Mouse (Mus musculus): ENCODE results near the gene Rfx3.

Gene Rfx3

GRCm38 (mm10) chr19:27905976-27906375 lies 105.0 kb downstream of the Rfx3 start:
- no peak for DNase-seq (ENCODE audit: extremely low spot score, low spot score)

DNA sequence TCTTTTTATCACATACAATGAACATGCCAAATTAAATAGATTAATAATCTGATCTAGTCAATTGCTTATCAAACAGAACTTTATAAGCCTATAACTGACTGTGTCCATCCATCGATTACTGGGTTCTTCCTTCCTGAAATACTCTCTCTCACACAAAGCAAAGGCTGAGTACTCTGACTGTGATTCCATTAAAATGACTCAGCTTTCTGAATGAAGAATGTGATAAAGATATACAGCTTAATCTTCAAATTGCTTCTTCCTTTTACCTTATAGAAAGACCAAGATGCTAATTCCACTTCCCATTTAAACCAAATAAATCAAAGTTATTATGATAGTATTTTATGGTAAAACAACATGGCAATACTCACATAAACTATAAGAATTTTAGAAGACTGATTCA lies 105.8 kb downstream of the Rfx3 start:
- DNase-seq (ENCODE audit: extremely low spot score, low spot score) = no peak

DNA sequence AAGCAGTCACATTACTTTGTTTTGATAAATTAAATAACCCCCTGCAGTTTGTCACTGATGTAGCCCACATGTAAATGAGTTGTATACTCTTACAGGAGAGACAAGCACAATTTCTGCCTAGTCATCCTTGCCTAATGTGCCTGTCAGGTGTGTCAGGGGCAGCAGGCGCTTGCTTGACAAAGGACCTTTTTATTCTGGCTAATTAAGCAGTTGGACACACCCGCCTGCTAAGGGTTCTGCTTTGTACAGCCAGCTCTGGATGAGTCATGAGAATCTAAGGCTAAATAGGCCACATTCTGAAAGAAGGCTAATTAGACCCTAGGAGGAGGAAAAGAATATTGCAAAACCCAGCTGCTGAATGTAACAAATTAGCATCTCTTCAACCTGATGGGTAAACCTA lies 106.3 kb downstream of the Rfx3 start:
- DNase-seq (ENCODE audit: extremely low spot score, low spot score) = no peak

GRCm38 (mm10) chr19:27904209-27904608 lies 106.8 kb downstream of the Rfx3 start:
- no peak for DNase-seq (ENCODE audit: extremely low spot score, low spot score)

DNA sequence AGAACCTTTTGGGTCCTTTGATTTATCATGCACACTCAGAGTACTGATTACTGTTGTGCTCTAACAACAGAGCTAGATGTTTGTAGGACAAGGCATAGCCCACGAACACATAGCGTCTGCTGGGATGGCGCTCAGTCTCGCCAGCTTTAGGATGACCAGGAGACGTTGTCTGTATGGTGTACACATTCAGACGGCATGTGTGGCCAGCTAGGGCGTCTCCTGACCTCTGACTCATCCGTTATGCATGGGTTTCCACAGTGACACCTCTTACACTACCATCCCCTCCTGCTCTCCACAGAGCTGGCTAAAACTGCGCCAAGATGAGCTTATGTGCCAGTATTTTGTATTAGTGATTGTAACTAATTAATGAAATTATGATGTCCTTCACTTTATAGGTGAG lies 108.4 kb downstream of the Rfx3 start:
- DNase-seq (ENCODE audit: extremely low spot score, low spot score) = no peak

DNA sequence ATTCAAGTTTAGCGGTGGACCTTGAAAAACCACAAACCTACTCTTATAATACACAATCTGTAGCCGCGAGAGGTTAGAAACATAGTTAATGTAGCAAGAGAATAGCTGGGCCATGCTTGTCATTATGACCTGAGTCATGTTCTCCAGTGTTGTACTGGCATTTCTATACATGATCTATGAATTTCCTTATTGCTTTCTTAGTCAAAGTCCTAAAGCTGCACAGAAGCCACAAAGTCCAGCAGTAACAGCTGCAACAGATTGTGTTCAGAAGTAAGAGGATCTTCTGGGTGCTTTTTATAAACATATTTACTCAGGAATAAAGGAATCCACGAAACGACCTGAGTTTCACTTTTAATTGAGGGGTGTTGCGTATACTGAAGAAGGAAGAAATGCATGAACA lies 109.3 kb downstream of the Rfx3 start:
- DNase-seq (ENCODE audit: extremely low spot score, low spot score) = no peak

- DNase-seq (ENCODE audit: extremely low spot score, low spot score) = no peak
Measured at GRCm38 (mm10) chr19:27884520-27884919, 126.4 kb downstream of the Rfx3 start.

GRCm38 (mm10) chr19:27877429-27877828 lies 133.5 kb downstream of the Rfx3 start:
- DNase-seq (ENCODE audit: extremely low spot score, low spot score) = no peak

DNA sequence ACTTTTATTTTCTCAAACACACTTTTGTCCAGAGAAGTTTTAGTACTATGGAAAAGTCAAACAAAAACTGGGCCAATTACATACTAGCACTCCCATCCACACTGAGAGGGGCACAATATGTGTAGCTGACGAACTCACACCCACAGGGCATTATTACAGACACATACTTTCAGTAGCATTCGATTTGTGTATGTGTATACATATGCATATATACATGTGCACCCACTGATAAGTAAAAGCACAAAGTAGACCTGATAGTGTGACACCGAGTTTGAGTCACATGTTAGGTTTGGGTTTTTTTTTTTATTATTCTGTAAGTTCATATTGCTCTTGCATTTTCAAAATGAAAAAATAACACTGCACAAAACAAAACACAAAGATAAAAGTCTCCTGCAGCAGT lies 140.2 kb downstream of the Rfx3 start:
- no peak for DNase-seq (ENCODE audit: extremely low spot score, low spot score)

- no peak for DNase-seq (ENCODE audit: extremely low spot score, low spot score)
Measured at GRCm38 (mm10) chr19:27859641-27860040, 151.3 kb downstream of the Rfx3 start.

GRCm38 (mm10) chr19:27848946-27849345 lies 162.0 kb downstream of the Rfx3 start:
- no peak for DNase-seq (ENCODE audit: extremely low spot score, low spot score)

DNA sequence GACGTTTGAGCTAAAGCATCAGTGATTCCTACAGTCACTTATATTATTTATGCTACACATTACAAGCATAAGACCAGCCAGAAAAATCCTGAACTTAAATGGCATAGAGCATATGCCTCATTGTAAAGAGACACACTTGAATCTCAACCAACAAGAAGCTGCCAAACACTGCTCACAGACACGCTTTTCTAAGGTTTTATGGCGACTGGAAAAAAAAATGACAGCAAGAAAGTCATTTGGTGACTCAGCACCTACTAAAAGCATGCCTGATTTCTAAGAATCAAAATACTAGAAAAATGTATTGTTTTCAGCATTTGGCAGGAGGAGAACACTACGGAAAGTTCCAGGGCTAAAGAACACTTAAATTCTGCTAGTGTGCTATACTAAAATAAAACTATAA lies 163.9 kb downstream of the Rfx3 start:
- DNase-seq (ENCODE audit: extremely low spot score, low spot score) = no peak

GRCm38 (mm10) chr19:27838635-27839034 lies 172.3 kb downstream of the Rfx3 start:
- DNase-seq (ENCODE audit: extremely low spot score, low spot score) = no peak

DNA sequence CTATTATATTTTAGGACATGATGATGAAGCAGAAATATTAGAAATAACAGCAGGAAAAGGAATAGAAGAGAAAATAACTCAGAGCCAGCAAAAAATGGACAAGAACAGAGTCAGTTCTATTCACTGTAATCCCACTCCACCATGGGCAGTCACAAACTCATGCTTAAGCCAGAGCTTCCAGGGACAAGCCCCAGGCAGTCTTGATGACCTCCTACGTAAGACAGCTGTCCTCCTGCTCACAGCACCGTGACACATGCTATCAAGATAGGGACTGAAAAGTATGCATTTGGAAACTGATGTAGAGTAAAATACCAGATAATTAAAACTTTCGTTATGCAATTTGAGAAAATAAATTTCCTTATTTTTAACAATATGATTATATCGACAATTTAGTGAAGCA lies 172.9 kb downstream of the Rfx3 start:
- no peak for DNase-seq (ENCODE audit: extremely low spot score, low spot score)

DNA sequence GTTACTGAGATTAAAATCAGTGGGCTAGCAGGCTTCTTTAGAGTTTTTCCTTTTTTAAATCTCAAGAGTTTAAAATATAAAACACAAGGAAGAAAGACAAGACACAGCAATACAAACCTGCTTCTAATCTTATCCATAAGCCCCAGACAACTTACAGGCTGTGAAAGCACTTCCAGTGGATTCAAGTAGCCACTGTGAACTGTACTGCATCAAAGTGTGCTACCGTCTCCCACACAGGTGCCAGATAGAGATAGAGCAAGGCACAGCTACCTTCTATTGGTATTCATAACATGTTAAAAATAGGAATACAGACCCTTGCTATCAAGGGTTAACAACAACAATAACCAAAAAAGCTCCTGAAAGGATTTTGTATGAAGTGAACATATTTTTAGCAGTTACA lies 178.5 kb downstream of the Rfx3 start:
- DNase-seq (ENCODE audit: extremely low spot score, low spot score) = no peak

- no peak for DNase-seq (ENCODE audit: extremely low spot score, low spot score)
Measured at GRCm38 (mm10) chr19:27828316-27828715, 182.7 kb downstream of the Rfx3 start.

GRCm38 (mm10) chr19:27817661-27818060 lies 193.3 kb downstream of the Rfx3 start:
- no peak for DNase-seq (ENCODE audit: extremely low spot score, low spot score)

GRCm38 (mm10) chr19:27780030-27780429 lies 230.9 kb downstream of the Rfx3 start:
- DNase-seq (ENCODE audit: extremely low spot score, low spot score) = no peak

DNA sequence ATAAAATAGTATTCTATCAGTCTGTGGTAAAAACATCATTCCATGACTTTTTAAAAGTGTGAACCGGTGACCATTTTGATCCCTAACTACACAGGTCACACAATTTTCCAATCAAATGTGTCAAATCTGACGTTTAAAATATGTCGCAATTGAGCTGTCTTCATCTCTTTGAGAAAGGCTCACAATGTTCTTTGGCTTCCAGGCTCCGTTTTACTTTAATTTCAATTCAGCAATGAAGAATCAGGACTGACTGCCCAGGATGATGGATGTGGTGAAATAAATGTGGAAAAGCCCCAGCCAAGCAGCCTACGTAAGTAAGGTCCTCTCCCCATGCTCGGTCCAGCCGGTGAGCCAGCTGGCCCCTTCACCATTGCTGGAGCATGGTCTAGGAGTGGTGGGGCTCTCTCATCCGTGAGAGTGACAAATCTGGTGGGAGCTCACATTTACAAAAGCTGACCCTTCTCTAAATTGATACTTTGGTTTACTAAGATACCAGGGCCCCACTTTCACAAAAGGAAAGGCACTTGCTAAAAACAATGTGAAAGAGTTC lies 240.2 kb downstream of the Rfx3 start:
- no peak for DNase-seq (ENCODE audit: extremely low spot score, low spot score)

- DNase-seq (ENCODE audit: extremely low spot score, low spot score) = no peak
Measured at GRCm38 (mm10) chr19:27768444-27768843, 242.5 kb downstream of the Rfx3 start.

DNA sequence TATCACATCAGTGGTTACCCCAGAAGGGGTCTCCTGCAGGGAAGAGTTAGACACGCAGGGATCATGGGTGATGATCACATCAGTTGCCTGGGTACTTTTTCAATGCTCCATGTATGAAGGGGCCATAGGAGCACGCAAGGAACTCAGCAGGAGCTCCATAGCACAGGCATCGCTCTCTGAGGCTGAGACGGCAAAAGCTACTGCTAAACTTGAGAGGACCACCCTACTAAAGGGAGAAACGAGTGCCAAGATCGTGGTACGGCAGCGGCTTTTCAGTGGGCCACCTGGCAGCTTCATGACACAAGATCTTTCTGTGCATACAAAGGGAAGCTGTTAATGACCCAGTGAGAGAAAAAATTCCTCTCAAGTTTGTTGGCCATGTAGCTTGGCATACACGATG lies 250.7 kb downstream of the Rfx3 start:
- no peak for DNase-seq (ENCODE audit: extremely low spot score, low spot score)

- DNase-seq (ENCODE audit: extremely low spot score, low spot score) = no peak
Measured at GRCm38 (mm10) chr19:27759347-27759746, 251.6 kb downstream of the Rfx3 start.

GRCm38 (mm10) chr19:27747301-27747700 lies 263.7 kb downstream of the Rfx3 start:
- DNase-seq (ENCODE audit: extremely low spot score, low spot score) = no peak

DNA sequence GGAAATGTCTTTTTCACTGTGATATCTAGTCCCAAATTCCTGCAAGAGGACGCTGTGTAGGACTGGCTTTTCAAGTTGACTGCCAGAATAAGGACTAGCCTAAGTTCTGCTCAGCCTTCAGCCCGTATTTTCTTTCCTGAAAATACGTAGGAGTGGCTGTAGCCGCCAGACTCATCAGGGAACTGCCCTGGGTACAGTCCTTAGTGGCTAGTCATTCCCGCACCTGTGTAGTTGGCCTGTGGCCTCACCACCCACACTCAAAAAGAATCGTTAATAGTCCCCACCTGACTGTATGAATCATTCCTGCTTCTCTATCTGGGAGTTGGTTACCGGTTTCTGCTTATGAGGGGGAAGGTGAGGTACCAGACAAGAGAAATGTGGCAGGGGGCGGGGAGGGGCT lies 272.1 kb downstream of the Rfx3 start:
- DNase-seq (ENCODE audit: extremely low spot score, low spot score) = no peak

Measured in neural tube, embryonic 10.5 days (tissue).